Mouse (Mus musculus): Measurements from ENCODE around the gene Atxn7.

Atxn7 gene

DNA sequence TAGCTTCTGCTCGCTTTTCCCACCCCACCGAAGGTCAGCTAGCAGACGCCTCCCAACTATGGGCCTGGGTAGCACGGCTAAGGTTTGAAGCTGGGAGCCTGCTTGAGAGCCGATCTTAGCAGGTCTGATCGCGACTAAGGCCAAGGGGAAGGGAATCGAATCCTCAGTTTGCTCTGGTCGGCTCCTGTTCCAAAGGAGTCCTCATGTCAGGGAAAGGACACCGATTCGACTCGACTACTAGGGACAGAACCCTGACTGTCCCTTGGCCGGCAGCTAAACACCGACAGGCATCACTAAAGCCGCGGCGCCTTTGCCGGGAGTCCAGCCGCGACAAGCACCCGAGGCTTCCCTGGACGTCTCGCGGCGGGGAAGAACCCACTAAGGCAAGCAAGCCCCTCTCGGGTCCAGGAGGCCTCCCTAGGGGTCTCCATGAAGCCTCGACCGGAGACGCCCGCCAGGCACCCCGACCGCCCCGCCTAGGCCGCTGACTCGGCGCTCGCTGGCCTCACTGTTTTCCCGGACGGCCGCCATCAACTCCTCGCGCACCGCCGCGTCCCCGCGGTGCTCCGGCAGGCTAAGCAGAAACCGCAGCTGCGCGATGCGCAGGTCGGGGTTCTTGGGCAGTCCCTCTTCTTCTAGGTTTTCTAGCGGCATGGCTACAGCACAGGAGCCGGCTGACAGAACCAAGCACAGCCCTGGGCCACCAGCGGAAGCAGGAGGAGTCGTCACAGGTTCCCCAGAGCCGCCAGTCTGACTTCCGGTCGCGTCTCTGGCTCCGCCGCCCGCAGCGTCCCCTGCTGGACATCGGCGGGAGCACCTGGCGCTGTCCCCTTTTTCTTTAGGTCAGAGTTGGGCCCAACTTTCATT lies 159.2 kb downstream of the Atxn7 start, which contains the start of gene Psmd6:
Psmd6 (minus strand) TSS at position 755 of the 867 bp plus-strand sequence.
- DNase-seq (ENCODE audit: low read depth) = peak; percentile 92

All from NIH3T3 (cell line).